Mouse (Mus musculus) myocyte (in vitro differentiated cells): ENCODE measurements around the gene Stk17b.

Experiments used
- CEBPB ChIP-seq: IDR thresholded peaks from 2 replicates; pipeline ENCODE4 v1.6.1; 2011; ENCODE audit warnings: mild to moderate bottlenecking, moderate library complexity; ENCODE audit not compliant: poor library complexity, insufficient read depth, severe bottlenecking
- E2F4 ChIP-seq: IDR thresholded peaks from one replicate; pipeline ENCODE4 v1.6.1; 2011; ENCODE audit warnings: mild to moderate bottlenecking, control low read depth, moderate library complexity; ENCODE audit not compliant: insufficient read depth
- MAX ChIP-seq: IDR thresholded peaks from one replicate; pipeline ENCODE4 v1.6.1; 2011; ENCODE audit warnings: low read depth, mild to moderate bottlenecking, control low read depth
- MYOD1 ChIP-seq, 3 experiments: IDR thresholded peaks; one replicate each; pipeline ENCODE4 v1.6.1; 2011; ENCODE audit warnings: control low read depth in 2 of 3, low read depth in 2 of 3, mild to moderate bottlenecking in 2 of 3, moderate library complexity in 1 of 3; ENCODE audit not compliant: insufficient read length in 2 of 3, control insufficient read depth in 1 of 3
- MYOG ChIP-seq, 3 experiments: IDR thresholded peaks; one replicate each; pipeline ENCODE4 v1.6.1; 2011; ENCODE audit warnings: control low read depth in 2 of 3, low read depth in 2 of 3, mild to moderate bottlenecking in 2 of 3; ENCODE audit not compliant: insufficient read length in 2 of 3, control insufficient read depth in 1 of 3, insufficient read depth in 1 of 3
- POLR2A ChIP-seq: IDR thresholded peaks from one replicate; pipeline ENCODE4 v1.6.1; 2011; ENCODE audit warnings: low read depth, mild to moderate bottlenecking, control low read depth, moderate library complexity; ENCODE audit not compliant: insufficient read length
- POLR2AphosphoS2 ChIP-seq: IDR thresholded peaks from one replicate; pipeline ENCODE4 v1.6.1; 2011; ENCODE audit warnings: low read depth, control low read depth; ENCODE audit not compliant: insufficient read length
- SRF ChIP-seq: IDR thresholded peaks from one replicate; pipeline ENCODE4 v1.6.1; 2011; ENCODE audit warnings: low read depth; ENCODE audit not compliant: control insufficient read depth, insufficient read length
- TCF12 ChIP-seq: IDR thresholded peaks from one replicate; pipeline ENCODE4 v1.6.1; 2011; ENCODE audit warnings: mild to moderate bottlenecking, control low read depth; ENCODE audit not compliant: poor library complexity, insufficient read depth, severe bottlenecking
- USF1 ChIP-seq: IDR thresholded peaks from one replicate; pipeline ENCODE4 v1.6.1; 2011; ENCODE audit warnings: low read depth, mild to moderate bottlenecking, control low read depth, moderate library complexity

DNA sequence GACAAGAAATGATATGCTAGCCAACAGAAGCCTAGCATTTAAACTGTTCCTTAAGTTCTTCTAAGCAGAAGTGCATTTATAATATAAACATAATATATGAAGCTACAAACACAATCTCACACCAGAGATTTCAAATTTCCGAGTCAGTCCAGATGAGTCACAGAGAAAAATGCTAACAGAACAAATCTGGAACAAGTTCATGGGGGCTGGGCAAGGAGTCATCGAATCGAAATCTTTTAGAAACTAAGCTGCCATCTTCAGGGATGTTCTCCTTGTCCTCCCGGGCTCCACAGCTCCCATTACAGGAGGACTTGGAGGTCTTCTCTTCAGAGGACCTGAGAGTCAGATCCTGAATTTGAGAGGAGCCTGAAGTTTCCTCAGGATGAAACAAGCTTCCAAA is 27.7 kb downstream of the Stk17b start:
- no peak for TF ChIP-seq MYOG (IDR thresholded peaks at IDR 0.05; ENCODE audit: control insufficient read depth in 1 of 3, insufficient read depth in 1 of 3, insufficient read length in 2 of 3, low read depth in 2 of 3)
- no peak for TF ChIP-seq E2F4
- no peak for TF ChIP-seq POLR2A
- TF ChIP-seq USF1, result no peak
- TF ChIP-seq POLR2AphosphoS2, result no peak
- TF ChIP-seq TCF12, result no peak
- TF ChIP-seq SRF, result no peak
- TF ChIP-seq MAX, result no peak
- TF ChIP-seq MYOD1 (IDR thresholded peaks at IDR 0.05; ENCODE audit: control insufficient read depth in 1 of 3, insufficient read length in 2 of 3, low read depth in 2 of 3), result no peak
- no peak for TF ChIP-seq CEBPB
